Mouse (Mus musculus): ENCODE results near the gene Mfsd5. TPM values are rescaled to one million over a fixed set of nuclear protein-coding genes. Genes with fewer than 3 reads are reported as not detected.

The Mfsd5 gene
- polyA plus RNA-seq, 1 experiment = not detected

DNA sequence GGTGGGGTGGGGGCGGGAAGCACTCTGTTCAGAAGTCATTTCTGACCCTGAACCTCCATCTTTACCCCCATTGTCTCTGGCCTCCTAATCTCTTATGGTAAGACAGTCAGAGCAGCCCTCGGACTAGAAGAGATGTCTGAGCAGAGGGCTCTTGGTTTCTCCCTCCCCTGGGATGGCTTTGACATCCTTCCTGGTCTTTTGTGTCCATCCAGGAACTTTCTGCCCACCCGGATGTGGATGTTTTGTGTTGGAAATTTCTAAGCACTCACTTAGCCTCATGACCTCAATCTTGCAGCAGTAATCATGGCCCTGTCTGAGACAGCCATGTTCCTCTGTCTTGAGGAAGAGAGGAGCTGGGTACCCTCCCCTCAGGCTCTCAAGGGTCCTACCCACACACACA, 7.8 kb upstream of the Mfsd5 start:
- no peak overlapping the region for H3K27ac ChIP-seq (ENCODE audit: insufficient read depth, low read depth, low read length)
- H3K4me3 ChIP-seq (ENCODE audit: insufficient read depth, low read depth, low read length) = no peak overlapping the region
- WGBS = 41% methylated on average over 3 of the region's 3 CpGs
- no peaks in the 10 kb centered on the region for H3K4me1 ChIP-seq (ENCODE audit: control insufficient read depth, insufficient read depth, low read length)
- no peak for TF ChIP-seq CTCF (IDR thresholded peaks at IDR 0.05; ENCODE audit: insufficient read depth, low read depth, low read length)
- no peak for TF ChIP-seq POLR2A (IDR thresholded peaks at IDR 0.05; ENCODE audit: insufficient read depth, low read depth, low read length)

- WGBS = 74% methylated on average over 6 of the region's 6 CpGs
- TF ChIP-seq CTCF (IDR thresholded peaks at IDR 0.05; ENCODE audit: insufficient read depth, low read depth, low read length) = no peak
- no peak for TF ChIP-seq POLR2A (IDR thresholded peaks at IDR 0.05; ENCODE audit: insufficient read depth, low read depth, low read length)
- H3K4me3 ChIP-seq (ENCODE audit: insufficient read depth, low read depth, low read length) = no peak overlapping the region
- no peak overlapping the region for H3K27ac ChIP-seq (ENCODE audit: insufficient read depth, low read depth, low read length)
- H3K4me1 ChIP-seq (ENCODE audit: control insufficient read depth, insufficient read depth, low read length) = peaks cover 5% of the 10 kb centered on the region
These were observed 5.1 kb upstream of the Mfsd5 start for GRCm38 (mm10) chr15:102273982-102274716.

DNA sequence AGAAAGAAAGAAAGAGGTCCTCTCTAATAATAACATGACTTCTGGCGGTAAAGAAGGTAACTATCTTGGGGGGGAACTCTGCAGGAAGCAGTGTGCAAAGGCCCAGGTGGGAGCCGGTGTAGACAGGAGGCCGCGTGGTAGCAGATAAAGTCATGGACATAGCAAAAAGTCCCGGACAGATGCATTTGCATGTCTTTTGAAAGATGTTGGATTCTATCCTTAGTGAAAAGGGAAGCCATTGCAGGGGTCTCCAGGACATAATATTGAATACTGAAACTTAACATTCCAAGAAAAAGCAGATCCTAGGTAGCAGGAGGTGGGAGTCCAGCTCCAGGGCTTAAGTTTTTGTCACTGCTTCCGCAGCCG, 545 bp upstream of the Mfsd5 start:
- H3K4me3 ChIP-seq (ENCODE audit: insufficient read depth, low read depth, low read length) = peak overlapping the region; percentile 98
- peaks cover 21% of the 10 kb centered on the region for H3K4me1 ChIP-seq (ENCODE audit: control insufficient read depth, insufficient read depth, low read length)
- 37% methylated on average over 7 of the region's 7 CpGs for WGBS
- H3K27ac ChIP-seq (ENCODE audit: insufficient read depth, low read depth, low read length) = no peak overlapping the region
- no peak for TF ChIP-seq POLR2A (IDR thresholded peaks at IDR 0.05; ENCODE audit: insufficient read depth, low read depth, low read length)
- no peak for TF ChIP-seq CTCF (IDR thresholded peaks at IDR 0.05; ENCODE audit: insufficient read depth, low read depth, low read length)

GRCm38 (mm10) chr15:102279783-102280520, 698 bp downstream of the Mfsd5 start:
- peak overlapping the region; percentile 98 for H3K4me3 ChIP-seq (ENCODE audit: insufficient read depth, low read depth, low read length)
- H3K27ac ChIP-seq (ENCODE audit: insufficient read depth, low read depth, low read length) = peak overlapping the region; percentile 43; the same call in 1 of the 2 replicates
- TF ChIP-seq POLR2A (IDR thresholded peaks at IDR 0.05; ENCODE audit: insufficient read depth, low read depth, low read length) = no peak
- no peak for TF ChIP-seq CTCF (IDR thresholded peaks at IDR 0.05; ENCODE audit: insufficient read depth, low read depth, low read length)
- peaks cover 21% of the 10 kb centered on the region for H3K4me1 ChIP-seq (ENCODE audit: control insufficient read depth, insufficient read depth, low read length)
- 25% methylated on average over 13 of the region's 13 CpGs for WGBS

GRCm38 (mm10) chr15:102280623-102281022, 1.4 kb downstream of the Mfsd5 start:
- WGBS = 95% methylated on average over 19 of the region's 19 CpGs
- H3K4me1 ChIP-seq (ENCODE audit: control insufficient read depth, insufficient read depth, low read length) = peaks cover 21% of the 10 kb centered on the region
- no peak overlapping the region for H3K4me3 ChIP-seq (ENCODE audit: insufficient read depth, low read depth, low read length)
- no peak for TF ChIP-seq CTCF (IDR thresholded peaks at IDR 0.05; ENCODE audit: insufficient read depth, low read depth, low read length)
- no peak for TF ChIP-seq POLR2A (IDR thresholded peaks at IDR 0.05; ENCODE audit: insufficient read depth, low read depth, low read length)
- H3K27ac ChIP-seq (ENCODE audit: insufficient read depth, low read depth, low read length) = no peak overlapping the region

DNA sequence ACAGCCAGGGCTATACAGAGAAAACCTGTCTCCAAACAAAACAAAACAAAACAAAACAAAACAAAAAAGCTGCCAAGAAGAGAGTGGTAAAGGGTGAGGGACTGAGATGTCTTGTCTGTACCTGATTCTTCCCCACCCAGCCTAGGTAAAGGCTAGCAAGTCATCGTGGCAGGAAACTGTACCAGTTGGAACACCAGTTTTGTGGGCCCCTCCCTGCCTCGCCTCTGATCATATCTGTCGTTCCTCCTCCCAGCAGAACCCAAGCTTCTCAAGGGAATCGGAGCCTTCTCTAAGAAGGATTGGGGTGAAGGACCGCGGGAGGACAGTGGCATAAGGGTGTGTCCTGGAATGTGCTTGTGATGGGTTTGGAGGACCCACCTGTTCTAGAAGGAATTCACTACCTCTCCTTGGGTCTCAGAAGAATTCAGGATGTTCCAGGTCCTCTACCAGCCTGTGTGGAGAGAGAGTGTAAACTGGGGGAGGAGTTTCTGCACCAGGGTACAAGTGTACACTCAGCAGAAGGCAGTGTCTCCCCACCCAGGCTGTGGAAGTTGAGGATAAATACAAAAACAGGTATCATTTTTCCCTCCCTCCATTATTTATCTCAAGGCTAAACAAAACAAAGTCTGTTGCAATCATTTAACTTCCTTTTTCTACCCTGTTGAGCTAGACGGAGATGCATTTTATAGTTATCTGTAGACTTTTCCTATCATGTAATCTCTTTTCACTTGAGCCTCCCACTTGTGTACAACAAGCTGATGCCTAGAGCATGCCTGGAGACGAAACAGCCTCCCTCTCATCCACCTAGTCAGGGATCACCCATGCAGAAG, 3.4 kb downstream of the Mfsd5 start:
- no peak for TF ChIP-seq POLR2A (IDR thresholded peaks at IDR 0.05; ENCODE audit: insufficient read depth, low read depth, low read length)
- TF ChIP-seq CTCF (IDR thresholded peaks at IDR 0.05; ENCODE audit: insufficient read depth, low read depth, low read length) = no peak
- Histone ChIP-seq H3K27ac (ENCODE audit: insufficient read depth, low read depth, low read length) (no peak overlapping the region), H3K4me1 (ENCODE audit: control insufficient read depth, insufficient read depth, low read length) (peaks cover 21% of the 10 kb centered on the region), H3K4me3 (ENCODE audit: insufficient read depth, low read depth, low read length) (no peak overlapping the region)
- 84% methylated on average over 8 of the region's 8 CpGs for WGBS

- H3K4me3 ChIP-seq (ENCODE audit: insufficient read depth, low read depth, low read length) = no peak overlapping the region
- peaks cover 20% of the 10 kb centered on the region for H3K4me1 ChIP-seq (ENCODE audit: control insufficient read depth, insufficient read depth, low read length)
- no peak overlapping the region for H3K27ac ChIP-seq (ENCODE audit: insufficient read depth, low read depth, low read length)
- no peak for TF ChIP-seq POLR2A (IDR thresholded peaks at IDR 0.05; ENCODE audit: insufficient read depth, low read depth, low read length)
- no peak for TF ChIP-seq CTCF (IDR thresholded peaks at IDR 0.05; ENCODE audit: insufficient read depth, low read depth, low read length)
- 82% methylated on average over 3 of the region's 3 CpGs for WGBS
These were observed 4.4 kb downstream of the Mfsd5 start for GRCm38 (mm10) chr15:102283648-102284047.

DNA sequence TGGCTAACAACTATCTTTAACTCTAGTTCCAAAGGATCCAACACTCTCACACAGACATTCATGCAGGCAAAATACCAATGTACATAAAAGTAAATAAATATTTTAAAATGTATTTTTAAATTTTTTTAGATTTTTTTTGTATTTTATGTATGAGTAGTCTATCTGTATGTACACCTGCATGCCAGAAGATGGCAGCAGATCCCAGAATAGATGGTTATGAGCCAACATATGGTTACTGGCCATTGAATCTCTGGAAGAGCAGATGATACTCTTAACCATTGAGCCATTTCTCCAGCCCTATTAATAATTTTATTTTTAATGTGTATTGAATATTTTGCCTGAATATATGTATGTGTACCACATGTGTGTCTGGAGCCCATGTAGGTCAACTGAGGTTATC, 8.1 kb downstream of the Mfsd5 start:
- TF ChIP-seq POLR2A (IDR thresholded peaks at IDR 0.05; ENCODE audit: insufficient read depth, low read depth, low read length) = no peak
- TF ChIP-seq CTCF (IDR thresholded peaks at IDR 0.05; ENCODE audit: insufficient read depth, low read depth, low read length) = no peak
- no peak overlapping the region for H3K4me3 ChIP-seq (ENCODE audit: insufficient read depth, low read depth, low read length)
- H3K4me1 ChIP-seq (ENCODE audit: control insufficient read depth, insufficient read depth, low read length) = no peaks in the 10 kb centered on the region
- H3K27ac ChIP-seq (ENCODE audit: insufficient read depth, low read depth, low read length) = no peak overlapping the region

Data from olfactory bulb, adult 2 months (tissue).